Mouse (Mus musculus): ENCODE measurements around the gene Eif3i. TPM values are rescaled to one million over a fixed set of nuclear protein-coding genes. Genes with fewer than 3 reads are reported as not detected.

The Eif3i gene
- 100 to 1,000 TPM; 377 to 435 TPM for polyA plus RNA-seq (2017; shearing (Covaris generic))

DNA sequence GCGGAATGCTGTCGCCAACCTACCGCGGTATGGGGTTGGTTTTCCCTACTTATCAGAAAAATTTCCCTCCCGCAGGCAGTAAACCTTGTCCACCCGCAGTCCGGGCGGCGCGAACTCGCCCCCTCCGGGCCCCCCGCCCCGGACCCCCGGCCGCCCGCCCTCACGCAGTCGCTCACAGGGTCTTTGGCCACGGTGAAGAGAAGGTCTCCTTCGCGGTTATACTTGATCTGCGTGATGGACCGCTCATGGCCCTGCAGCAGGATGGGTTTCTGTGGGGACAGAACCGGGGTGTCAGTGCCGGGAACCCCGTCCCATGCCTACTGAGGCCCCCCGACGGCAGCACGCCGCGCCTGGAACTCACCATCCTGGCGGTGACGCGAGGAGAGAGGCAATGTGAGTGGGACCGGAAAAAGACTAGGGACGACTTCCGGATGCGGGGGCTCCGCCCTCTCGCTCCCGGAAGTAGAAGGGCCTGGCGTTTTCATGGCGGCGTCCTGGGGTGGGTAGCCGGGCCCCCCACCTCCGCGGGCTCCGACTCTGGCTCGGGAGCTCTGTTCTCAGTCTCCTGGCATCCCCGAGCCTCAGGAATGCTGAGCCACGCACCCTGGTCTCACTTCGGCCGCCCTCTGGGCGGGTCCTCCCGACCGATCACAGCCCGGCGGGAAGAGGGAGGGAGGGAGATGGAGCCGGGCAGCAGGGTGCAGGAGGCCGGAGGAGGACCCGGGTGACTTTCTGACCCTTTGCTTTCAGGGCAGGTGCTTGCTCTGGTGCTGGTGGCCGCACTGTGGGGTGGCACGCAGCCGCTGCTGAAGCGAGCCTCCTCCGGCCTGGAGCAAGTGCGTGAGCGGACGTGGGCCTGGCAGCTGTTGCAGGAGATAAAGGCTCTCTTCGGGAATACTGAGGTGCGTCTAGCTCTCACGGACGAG is at the start of gene Eif3i, which contains the start of gene Tmem234:
Gene Eif3i, minus strand, starts transcription at position 416 of the 926 bp plus-strand sequence.
Gene Tmem234, plus strand, starts transcription at position 436 of the 926 bp plus-strand sequence.
- peak; percentile 96 for ATAC-seq

DNA sequence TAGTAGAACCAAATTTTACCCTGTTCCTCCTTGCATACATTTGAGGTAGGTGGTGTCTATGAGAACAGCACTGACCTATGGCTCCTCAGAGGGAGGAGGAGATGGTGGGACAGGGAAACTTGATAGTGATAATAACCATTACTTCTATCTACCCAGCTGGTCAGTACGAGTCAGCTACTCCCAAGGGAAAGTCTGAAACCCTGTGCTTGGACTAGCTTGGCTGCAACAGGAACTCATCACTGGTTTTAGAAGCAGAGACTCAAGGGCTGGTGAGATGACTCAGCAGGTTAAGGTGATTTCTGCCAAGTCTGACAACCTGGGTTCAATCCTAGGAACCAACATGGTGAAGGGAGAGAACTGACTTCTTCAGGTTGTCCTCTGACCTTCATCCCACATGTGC is 48.2 kb upstream of the Eif3i start:
- ATAC-seq = no peak

- ATAC-seq = no peak
These were observed 44.8 kb upstream of the Eif3i start for GRCm38 (mm10) chr4:129645204-129645603.

DNA sequence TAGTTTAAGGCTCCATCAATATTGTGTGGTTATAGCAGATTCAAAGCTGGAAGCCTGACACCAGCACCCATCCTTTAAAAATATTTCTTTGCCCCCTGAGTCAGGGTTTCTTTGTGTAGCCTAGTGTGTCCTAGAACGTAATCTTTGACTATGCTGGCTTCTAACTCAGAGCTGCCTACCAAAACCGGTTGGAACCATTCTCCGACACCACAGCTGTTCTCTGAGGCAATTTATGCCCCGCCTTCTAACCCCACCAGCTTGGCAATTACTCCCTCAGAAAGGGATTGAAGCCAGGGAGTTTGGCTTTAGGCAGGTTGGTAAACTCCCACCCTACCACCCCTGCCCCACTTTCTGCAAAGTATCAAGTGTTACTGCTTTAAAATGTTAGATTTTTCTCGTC is 41.3 kb upstream of the Eif3i start:
- no peak for ATAC-seq

- ATAC-seq = peak; percentile 87
These were observed 40.4 kb upstream of the Eif3i start, which contains the start of gene Txlna for GRCm38 (mm10) chr4:129640638-129641467. Gene Txlna (minus strand): TSS chr4:129641065.

DNA sequence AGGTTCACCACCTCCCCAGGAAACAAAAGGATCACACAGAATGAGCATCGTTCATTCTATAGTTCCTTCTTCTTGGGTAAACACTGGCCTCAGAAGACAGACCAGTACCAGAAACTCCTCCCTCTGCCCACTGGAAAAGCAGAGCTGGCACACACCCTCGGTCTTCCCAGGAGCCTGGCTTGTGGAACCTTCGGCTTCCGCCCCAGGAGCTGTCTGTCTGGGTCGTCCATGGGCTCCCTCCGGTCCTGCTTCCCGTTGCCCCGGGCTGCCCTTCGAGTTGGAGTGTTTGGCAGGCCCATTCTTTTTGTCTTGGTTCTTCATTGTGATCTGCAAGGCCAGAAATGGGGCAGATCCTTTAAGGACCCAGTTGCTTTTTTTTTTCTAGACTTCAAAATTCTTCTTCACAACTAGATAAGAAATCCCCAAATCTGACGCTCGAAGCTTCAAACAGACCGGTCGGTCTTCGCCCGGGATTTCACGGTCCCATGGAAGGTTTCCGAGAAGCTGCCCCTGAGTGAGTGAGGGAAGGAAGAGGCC is 39.7 kb upstream of the Eif3i start:
- no peak for ATAC-seq

GRCm38 (mm10) chr4:129639221-129639620 is 38.8 kb upstream of the Eif3i start:
- ATAC-seq = no peak

DNA sequence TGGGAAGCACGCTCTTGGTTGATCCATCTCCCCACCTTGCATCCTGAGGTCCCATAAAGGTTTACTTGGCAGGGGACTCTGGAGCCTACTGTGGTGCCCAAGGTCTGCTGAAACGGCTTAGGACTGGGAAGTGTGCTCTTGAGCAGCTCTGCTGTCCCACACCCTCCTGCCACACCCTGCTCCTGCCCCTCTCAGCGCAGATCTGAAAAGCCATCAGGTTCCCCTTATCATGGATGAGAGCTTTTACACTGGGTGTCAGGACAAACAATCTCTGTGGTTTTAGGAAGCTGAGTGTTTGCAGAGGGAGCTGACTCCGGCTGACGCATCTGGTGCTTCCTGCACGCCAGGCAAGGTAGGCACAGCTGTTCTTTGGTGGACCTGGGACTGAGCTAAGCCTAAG is 33.4 kb upstream of the Eif3i start:
- no peak for ATAC-seq

DNA sequence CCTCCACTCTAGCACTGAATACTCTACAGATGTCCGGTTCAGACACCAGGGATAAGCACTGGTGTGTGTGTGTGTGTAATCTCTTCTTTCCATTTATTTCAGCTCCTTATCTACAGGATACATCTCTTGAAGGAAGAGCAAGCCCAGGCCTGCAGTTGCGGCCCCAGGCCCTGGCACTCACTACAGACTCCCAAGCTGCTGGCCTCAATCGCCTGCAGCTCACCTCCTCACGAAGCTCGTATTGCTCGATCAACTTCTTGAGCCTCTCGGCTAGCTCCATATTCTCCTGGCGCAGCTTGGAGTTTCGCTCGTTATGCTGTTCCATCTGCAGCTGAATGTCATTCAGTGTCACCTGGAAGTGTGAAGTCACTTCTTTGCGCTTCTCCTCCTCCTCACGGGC is 31.4 kb upstream of the Eif3i start:
- no peak for ATAC-seq

DNA sequence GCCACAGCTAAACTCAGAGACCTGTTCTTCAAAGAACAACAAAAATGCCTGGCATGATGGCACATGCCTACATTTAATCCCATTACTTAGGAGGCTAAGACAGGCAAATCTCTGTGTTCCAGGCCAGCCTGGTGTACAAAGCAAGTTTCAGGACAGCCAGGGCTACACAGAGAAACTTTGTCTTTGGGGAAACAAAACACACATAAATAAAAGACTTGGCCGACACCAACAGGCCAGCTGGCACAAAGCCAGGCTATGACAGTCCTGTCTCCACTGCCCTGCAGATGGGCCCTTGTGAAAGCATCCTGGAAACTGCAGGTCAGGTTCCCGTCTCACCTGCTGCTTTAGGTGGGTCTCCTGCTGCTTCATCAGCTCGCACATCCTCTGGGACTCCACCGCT is 30.5 kb upstream of the Eif3i start:
- no peak for ATAC-seq

DNA sequence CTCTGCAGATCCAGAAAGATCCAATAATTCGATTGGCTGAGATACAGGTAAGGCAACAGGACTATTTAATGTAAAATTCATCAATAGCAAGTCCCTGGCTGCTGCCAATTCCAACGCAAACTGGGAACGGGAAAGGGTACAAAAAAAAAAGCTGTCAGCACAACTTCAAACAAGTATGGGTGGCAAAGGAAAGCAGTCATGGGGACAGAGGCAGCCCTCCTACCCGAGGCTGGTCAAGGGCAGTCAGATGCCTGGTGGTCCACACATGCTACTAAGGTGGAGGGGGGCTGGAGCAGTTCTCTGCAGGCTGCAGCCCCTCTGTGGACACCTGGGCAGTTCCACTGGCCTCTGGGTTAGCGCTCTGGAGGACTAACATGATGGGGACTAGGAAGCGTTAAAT is 25.6 kb upstream of the Eif3i start:
- ATAC-seq = no peak

- no peak for ATAC-seq
These were observed 25.0 kb upstream of the Eif3i start for GRCm38 (mm10) chr4:129625496-129625895.

GRCm38 (mm10) chr4:129625029-129625370 is 24.6 kb upstream of the Eif3i start:
- no peak for ATAC-seq

GRCm38 (mm10) chr4:129624281-129625028 is 24.0 kb upstream of the Eif3i start:
- ATAC-seq = peak; percentile 97

- no peak for ATAC-seq
These were observed 23.2 kb upstream of the Eif3i start, which contains the start of gene Ccdc28b for GRCm38 (mm10) chr4:129623681-129624091. Gene Ccdc28b (minus strand): TSS chr4:129623947.

- ATAC-seq = no peak
These were observed 22.5 kb upstream of the Eif3i start for GRCm38 (mm10) chr4:129622803-129623535.

GRCm38 (mm10) chr4:129622120-129622802 is 21.8 kb upstream of the Eif3i start:
- no peak for ATAC-seq

- ATAC-seq = no peak
These were observed 20.9 kb upstream of the Eif3i start for GRCm38 (mm10) chr4:129621283-129621841.

GRCm38 (mm10) chr4:129620419-129621282 is 20.2 kb upstream of the Eif3i start:
- ATAC-seq = no peak

All from activated CD4-positive, CD25-positive, alpha-beta regulatory T cell, adult 4 months (primary cell).